Mouse (Mus musculus): ENCODE measurements around the gene P2ry2. TPM values are rescaled to one million over a fixed set of nuclear protein-coding genes. Genes with fewer than 3 reads are reported as not detected.

P2ry2 gene
- polyA plus RNA-seq (2014; fragmentation: Illumina TruSeq; extraction: RNeasy Lipid Tissue Mini Kit (QIAGEN cat#74804)) = 0.31 TPM

GRCm38 (mm10) chr7:101012541-101012940 is at the start of gene P2ry2:
P2ry2 (minus strand) TSS chr7:101012866.

GRCm38 (mm10) chr7:100974135-100974903 is 38.3 kb downstream of the P2ry2 start, which contains the start of gene P2ry6:
P2ry6 (minus strand) TSS chr7:100974649.

Other genes with a start within 250 kb of the P2ry2 start
- not detected for gene Relt, start 149.4 kb downstream of the P2ry2 start, polyA plus RNA-seq (2014; fragmentation: Illumina TruSeq; extraction: RNeasy Lipid Tissue Mini Kit (QIAGEN cat#74804))
- 3.6 TPM for gene Arhgef17, start 80.8 kb downstream of the P2ry2 start, polyA plus RNA-seq (2014; fragmentation: Illumina TruSeq; extraction: RNeasy Lipid Tissue Mini Kit (QIAGEN cat#74804))
- gene P2ry6, start 38.2 kb downstream of the P2ry2 start, polyA plus RNA-seq (2014; fragmentation: Illumina TruSeq; extraction: RNeasy Lipid Tissue Mini Kit (QIAGEN cat#74804)) = 2.1 TPM
- 124 TPM for gene Fchsd2, start 80.0 kb upstream of the P2ry2 start, polyA plus RNA-seq (2014; fragmentation: Illumina TruSeq; extraction: RNeasy Lipid Tissue Mini Kit (QIAGEN cat#74804))